ENCODE assay signal across 26 mouse cellular contexts in the genomic region with DNA sequence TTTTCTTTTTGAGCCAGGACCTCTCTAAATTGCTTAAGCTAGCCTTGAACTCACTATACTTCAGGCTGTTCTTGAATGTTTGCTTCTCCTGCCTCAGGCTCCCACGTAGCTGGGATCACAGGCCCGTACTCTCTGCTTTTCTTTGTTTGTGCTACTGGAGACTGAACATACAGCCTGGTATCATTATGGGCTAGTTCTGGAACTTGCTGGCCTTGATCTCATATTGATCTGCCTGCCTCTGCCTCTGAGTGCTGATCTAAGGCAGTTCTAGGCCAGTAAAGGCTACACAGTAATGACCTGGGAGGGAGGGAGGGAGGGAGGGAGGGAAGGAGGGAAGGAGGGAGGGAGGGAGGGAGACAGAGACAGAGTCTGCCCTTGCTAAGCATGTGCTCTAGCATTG. TPM values are rescaled to one million over a fixed set of nuclear protein-coding genes. Genes with fewer than 3 reads are reported as not detected.
DNase-seq lines count a peak whose midpoint lies in the region; ATAC-seq and TF ChIP-seq lines count a peak whose summit lies in the region.
"Had no signal": no experiment of that assay in that cellular context is flagged by ENCODE, and none has a peak within 500 bp of the region (broad histone marks: within the 10 kb centered on the region; RNA-seq: fewer than 3 reads in every experiment).

No protein-coding gene starts in this region.

- no peak for DNase-seq in stomach, postnatal 0 days (ENCODE audit: low spot score)
- DNase-seq in liver, postnatal 0 days: no peak
- no peak for DNase-seq in ovary, postnatal 36 days (ENCODE audit: low spot score)
- DNase-seq in urinary bladder, adult 18-20 months (ENCODE audit: low spot score in 2 of 2): no peak
- DNase-seq: adrenal gland, postnatal 14 days; cerebellum, adult 11 months; cerebellum, adult 2 months; cerebellum, adult 9-11 months; cerebellum, postnatal 25 days; forebrain, postnatal 0 days; gastrocnemius, adult 2 months; gastrocnemius, postnatal 25 days; heart, adult 18-20 months; heart, postnatal 10 days; heart, postnatal 36 days had no signal

- TF ChIP-seq CTCF in stomach, postnatal 0 days (IDR thresholded peaks at IDR 0.05; ENCODE audit: low read depth): no peak
- TF ChIP-seq CTCF in liver, postnatal 0 days (IDR thresholded peaks at IDR 0.05; ENCODE audit: low read depth): no peak

- no peaks in the 10 kb centered on the region for H3K36me3 ChIP-seq in stomach, embryonic 15.5 days
- H3K36me3 ChIP-seq in stomach, postnatal 0 days (ENCODE audit: control insufficient read depth, insufficient read depth, low read length): no peaks in the 10 kb centered on the region
- no peaks in the 10 kb centered on the region for H3K36me3 ChIP-seq in liver, postnatal 0 days (replicated peaks; ENCODE audit: insufficient read depth, low read length)
- H3K36me3 ChIP-seq: embryonic facial prominence, embryonic 12.5 days; embryonic facial prominence, embryonic 15.5 days; heart, embryonic 12.5 days; heart, embryonic 15.5 days; hindbrain, embryonic 10.5 days; hindbrain, embryonic 13.5 days had no signal

- no peak overlapping the region for H3K27ac ChIP-seq in stomach, embryonic 15.5 days
- H3K27ac ChIP-seq in stomach, postnatal 0 days (replicated peaks): no peak overlapping the region
- peak overlapping the region; percentile 99 for H3K27ac ChIP-seq in brown adipose tissue, adult 24 weeks (replicated peaks; ENCODE audit: low read depth, low read length)
- peak overlapping the region; percentile 79 for H3K27ac ChIP-seq in liver, postnatal 0 days (ENCODE audit: low read depth)
- H3K27ac ChIP-seq: embryonic facial prominence, embryonic 12.5 days; embryonic facial prominence, embryonic 15.5 days; gastrocnemius, adult 2 months; heart, embryonic 15.5 days; hindbrain, embryonic 10.5 days; hindbrain, embryonic 13.5 days had no signal

- ATAC-seq in stomach, embryonic 15.5 days (ENCODE audit: insufficient read depth, low FRiP score, low read depth): peak; percentile 36; the same call in 1 of the 2 replicates
- no peak for ATAC-seq in stomach, postnatal 0 days (ENCODE audit: low FRiP score, low TSS enrichment)
- ATAC-seq in liver, postnatal 0 days: peak; percentile 10; the same call in 1 of the 2 replicates
- ATAC-seq: CD4-positive, CD25-positive, alpha-beta regulatory T cell, adult 4 months; forebrain, embryonic 14.5 days; forebrain, postnatal 0 days; hindbrain, embryonic 16.5 days had no signal

- no peak overlapping the region for H3K9ac ChIP-seq in stomach, embryonic 15.5 days
- no peak overlapping the region for H3K9ac ChIP-seq in stomach, postnatal 0 days (ENCODE audit: low read length)
- no peak overlapping the region for H3K9ac ChIP-seq in liver, postnatal 0 days (replicated peaks)
- H3K9ac ChIP-seq: embryonic facial prominence, embryonic 12.5 days; embryonic facial prominence, embryonic 15.5 days; forebrain, postnatal 0 days; heart, embryonic 12.5 days; heart, embryonic 15.5 days; hindbrain, embryonic 13.5 days had no signal

- peaks cover 8% of the 10 kb centered on the region; the same call in 1 of the 2 replicates for H3K4me1 ChIP-seq in stomach, embryonic 15.5 days
- peaks cover 3% of the 10 kb centered on the region for H3K4me1 ChIP-seq in stomach, postnatal 0 days (replicated peaks; ENCODE audit: control insufficient read depth, insufficient read depth)
- peaks cover 22% of the 10 kb centered on the region for H3K4me1 ChIP-seq in brown adipose tissue, adult 24 weeks (ENCODE audit: control insufficient read depth, insufficient read depth, insufficient read length, low read length)
- peaks cover 50% of the 10 kb centered on the region for H3K4me1 ChIP-seq in liver, postnatal 0 days (ENCODE audit: insufficient read depth)
- H3K4me1 ChIP-seq: hindbrain, embryonic 13.5 days had no signal

- no peaks in the 10 kb centered on the region for H3K27me3 ChIP-seq in stomach, embryonic 15.5 days (replicated peaks)
- no peaks in the 10 kb centered on the region for H3K27me3 ChIP-seq in stomach, postnatal 0 days (ENCODE audit: control insufficient read depth, insufficient read depth, low read length)
- no peaks in the 10 kb centered on the region for H3K27me3 ChIP-seq in liver, postnatal 0 days (ENCODE audit: insufficient read depth, low read length)
- H3K27me3 ChIP-seq: embryonic facial prominence, embryonic 12.5 days; embryonic facial prominence, embryonic 15.5 days; heart, embryonic 12.5 days; heart, embryonic 15.5 days; hindbrain, embryonic 13.5 days had no signal

- TF ChIP-seq EP300 in stomach, postnatal 0 days (optimal IDR thresholded peaks at IDR 0.05): no peak
- no peak for TF ChIP-seq EP300 in liver, postnatal 0 days (IDR thresholded peaks at IDR 0.05; ENCODE audit: low read depth)

- WGBS in stomach, embryonic 15.5 days: 78% methylated on average over 2 of the region's 2 CpGs
- 61% methylated on average over 2 of the region's 2 CpGs for WGBS in stomach, postnatal 0 days
- WGBS in liver, postnatal 0 days (ENCODE audit: insufficient replicate concordance): 52% methylated on average over 2 of the region's 2 CpGs

- no peak overlapping the region for H3K4me3 ChIP-seq in stomach, embryonic 15.5 days (replicated peaks)
- no peak overlapping the region for H3K4me3 ChIP-seq in stomach, postnatal 0 days (ENCODE audit: low read depth, low read length)
- no peak overlapping the region for H3K4me3 ChIP-seq in brown adipose tissue, adult 24 weeks (ENCODE audit: insufficient read depth, low read depth, low read length)
- no peak overlapping the region for H3K4me3 ChIP-seq in liver, postnatal 0 days (ENCODE audit: low read depth, low read length)
- H3K4me3 ChIP-seq: embryonic facial prominence, embryonic 12.5 days; embryonic facial prominence, embryonic 15.5 days; gastrocnemius, adult 2 months; heart, embryonic 12.5 days; heart, embryonic 15.5 days; hindbrain, embryonic 10.5 days; hindbrain, embryonic 13.5 days had no signal

- no peak overlapping the region for H3K4me2 ChIP-seq in stomach, embryonic 15.5 days
- H3K4me2 ChIP-seq in stomach, postnatal 0 days (replicated peaks; ENCODE audit: low read depth): no peak overlapping the region
- no peak overlapping the region for H3K4me2 ChIP-seq in liver, postnatal 0 days (ENCODE audit: low read depth, low read length)
- H3K4me2 ChIP-seq: embryonic facial prominence, embryonic 12.5 days; embryonic facial prominence, embryonic 15.5 days; heart, embryonic 12.5 days; heart, embryonic 15.5 days; hindbrain, embryonic 13.5 days had no signal

- H3K9me3 ChIP-seq in stomach, embryonic 15.5 days: no peaks in the 10 kb centered on the region
- H3K9me3 ChIP-seq in stomach, postnatal 0 days (ENCODE audit: control insufficient read depth, low read length): no peaks in the 10 kb centered on the region
- no peaks in the 10 kb centered on the region for H3K9me3 ChIP-seq in liver, postnatal 0 days (ENCODE audit: low read length)
- H3K9me3 ChIP-seq: embryonic facial prominence, embryonic 12.5 days; embryonic facial prominence, embryonic 15.5 days; heart, embryonic 12.5 days; heart, embryonic 15.5 days; hindbrain, embryonic 10.5 days; hindbrain, embryonic 13.5 days had no signal

RNA-seq across cellular contexts. Expression of a gene that starts 20.1 kb away (rescaled TPM):
- 29.6 and 29.8 TPM in 2 replicates for polyA plus RNA-seq in stomach, embryonic 15.5 days (2015; fragmentation: Nextera tagmentation; extraction: Ambion mirVana)
- 28.4 and 32.9 TPM in 2 replicates for polyA plus RNA-seq in stomach, postnatal 0 days (2015; fragmentation: Nextera tagmentation; extraction: Ambion mirVana)
- polyA plus RNA-seq in brown adipose tissue, adult 24 weeks (2012; ENCODE audit: insufficient read depth, insufficient read length, missing spikeins): 895 and 923 TPM in 2 replicates
- polyA plus RNA-seq in liver, postnatal 0 days (2015; fragmentation: Nextera tagmentation; extraction: Ambion mirVana): 27.1 and 30.7 TPM in 2 replicates

Comparison
In these comparisons a context has a peak if more than half of its experiments do, and no peak if none do; other contexts are left out.
1. H3K27ac ChIP-seq: peak in brown adipose tissue, adult 24 weeks (single experiment) and liver, postnatal 0 days (single experiment); none in stomach, embryonic 15.5 days (single experiment) and stomach, postnatal 0 days (single experiment).
2. RNA of a gene that starts 20.1 kb away (polyA plus RNA-seq): 895 to 923 TPM in brown adipose tissue, adult 24 weeks; 29.6 to 29.8 TPM in stomach, embryonic 15.5 days, 28.4 to 32.9 TPM in stomach, postnatal 0 days and 27.1 to 30.7 TPM in liver, postnatal 0 days; every median in the first group is over 10 times any median in the second.